ENCODE assay signal across 8 mouse cellular contexts in genomic region chr17:6783006-6783661, GRCm38 (mm10). TPM values are rescaled to one million over a fixed set of nuclear protein-coding genes. Genes with fewer than 3 reads are reported as not detected.
DNase-seq lines count a peak whose midpoint lies in the region; ATAC-seq and TF ChIP-seq lines count a peak whose summit lies in the region.

No protein-coding gene starts in this region.

- no peaks in the 10 kb centered on the region for H3K9me3 ChIP-seq in intestine, postnatal 0 days (ENCODE audit: control insufficient read depth)
- H3K9me3 ChIP-seq in lung, embryonic 15.5 days: no peaks in the 10 kb centered on the region

- TF ChIP-seq CTCF in intestine, postnatal 0 days (IDR thresholded peaks at IDR 0.05; ENCODE audit: low read depth): no peak

- no peaks in the 10 kb centered on the region for H3K27me3 ChIP-seq in intestine, postnatal 0 days (replicated peaks; ENCODE audit: control insufficient read depth, insufficient read depth, low read length)
- H3K27me3 ChIP-seq in lung, embryonic 15.5 days: peaks cover 19% of the 10 kb centered on the region

- H3K4me1 ChIP-seq in intestine, postnatal 0 days (replicated peaks; ENCODE audit: control insufficient read depth, insufficient read depth, low read length): peaks cover 3% of the 10 kb centered on the region
- peaks cover 39% of the 10 kb centered on the region for H3K4me1 ChIP-seq in lung, embryonic 15.5 days

- peak overlapping the region; percentile 97 for H3K27ac ChIP-seq in intestine, postnatal 0 days (ENCODE audit: low read depth, low read length)
- peak overlapping the region; percentile 96 for H3K27ac ChIP-seq in lung, embryonic 15.5 days

- WGBS in intestine, postnatal 0 days: under 1% methylated on average over 55 of the region's 58 CpGs
- under 1% methylated on average over 56 of the region's 58 CpGs for WGBS in lung, embryonic 15.5 days

- peak overlapping the region; percentile 92 for H3K9ac ChIP-seq in intestine, postnatal 0 days (ENCODE audit: low read depth, low read length)
- peak overlapping the region; percentile 83 for H3K9ac ChIP-seq in lung, embryonic 15.5 days

- peak; percentile 55 to 59 for DNase-seq in lung, adult 18-20 months
- DNase-seq in lung, postnatal 25 days (ENCODE audit: low spot score): no peak
- DNase-seq in gastrocnemius, postnatal 25 days: peak; percentile 46
- peak; percentile 46 for DNase-seq in ovary, postnatal 14 days (ENCODE audit: low spot score)
- peak; percentile 73 for DNase-seq in thymus, postnatal 4 days

- no peaks in the 10 kb centered on the region for H3K36me3 ChIP-seq in intestine, postnatal 0 days (ENCODE audit: control insufficient read depth, insufficient read depth)
- H3K36me3 ChIP-seq in lung, embryonic 15.5 days: no peaks in the 10 kb centered on the region

- peak overlapping the region; percentile 88 for H3K4me2 ChIP-seq in intestine, postnatal 0 days (replicated peaks; ENCODE audit: low read depth)
- H3K4me2 ChIP-seq in lung, embryonic 15.5 days: peak overlapping the region; percentile 93

- H3K4me3 ChIP-seq in intestine, postnatal 0 days (ENCODE audit: low read depth, low read length): peak overlapping the region; percentile 88
- peak overlapping the region; percentile 85 for H3K4me3 ChIP-seq in lung, embryonic 15.5 days

- ATAC-seq in common myeloid progenitor, adult 5-6 weeks (replicated peaks; ENCODE audit: low read depth, poor library complexity, severe bottlenecking): peak; percentile 9; the same call in 1 of the 2 replicates
- peak; percentile 57 for ATAC-seq in intestine, postnatal 0 days
- ATAC-seq in lung, embryonic 15.5 days (ENCODE audit: borderline replicate concordance, extremely low read depth, low FRiP score, low TSS enrichment): peak; percentile 66

RNA-seq across cellular contexts. Expression of gene Ezr, which starts 0.6 kb away (rescaled TPM):
- total RNA-seq in common myeloid progenitor, adult 5-6 weeks (2017): 175 and 186 TPM in 2 replicates
- total RNA-seq in gastrocnemius, postnatal 25 days (2021): 1 to 10 TPM; 2.2 to 2.9 TPM
- 342 and 379 TPM in 2 replicates for polyA plus RNA-seq in intestine, postnatal 0 days (2015; fragmentation: Nextera tagmentation; extraction: Ambion mirVana)
- 125 and 140 TPM in 2 replicates for polyA plus RNA-seq in lung, embryonic 15.5 days (2015; fragmentation: Nextera tagmentation; extraction: Ambion mirVana)

Comparison
In these comparisons a context has a peak if more than half of its experiments do, and no peak if none do; other contexts are left out.
1. ATAC-seq: peak in every context shown above with its lines; median percentile 66 in lung, embryonic 15.5 days; 57 in intestine, postnatal 0 days; 9 in common myeloid progenitor, adult 5-6 weeks.
2. RNA of gene Ezr, which starts 0.6 kb away (total RNA-seq): 175 to 186 TPM in common myeloid progenitor, adult 5-6 weeks; 2.2 to 2.9 TPM in gastrocnemius, postnatal 25 days; every median in the first group is over 10 times any median in the second.